Mouse (Mus musculus) brain, adult 2 months (tissue): Measurements from ENCODE around the gene Ddx10.
A peak's percentile ranks its signal among the peaks of the same experiment; 100 is the strongest.

Experiments used
- DNase-seq: peaks from one replicate; pipeline ENCODE4 v3.0.0; 2011; ENCODE audit warnings: low read depth, low spot score

The Ddx10 gene

GRCm38 (mm10) chr9:53247953-53248397 is at the start of gene Ddx10:
TSS of gene Ddx10 (minus strand) at chr9:53248053.
- DNase-seq, result peak; percentile 100

GRCm38 (mm10) chr9:53292833-53293232 is 45.0 kb upstream of the Ddx10 start:
- peak; percentile 62 for DNase-seq

- DNase-seq, result no peak
Measured at GRCm38 (mm10) chr9:53290006-53290405, 42.2 kb upstream of the Ddx10 start.

- DNase-seq, result peak; percentile 45
Measured at GRCm38 (mm10) chr9:53286793-53287192, 38.9 kb upstream of the Ddx10 start.

- DNase-seq, result no peak
Measured at GRCm38 (mm10) chr9:53278997-53279396, 31.1 kb upstream of the Ddx10 start.

- no peak for DNase-seq
Measured at GRCm38 (mm10) chr9:53276381-53276780, 28.5 kb upstream of the Ddx10 start.

- no peak for DNase-seq
Measured at GRCm38 (mm10) chr9:53272714-53273113, 24.9 kb upstream of the Ddx10 start.

- no peak for DNase-seq
Measured at GRCm38 (mm10) chr9:53272207-53272606, 24.4 kb upstream of the Ddx10 start.

- no peak for DNase-seq
Measured at GRCm38 (mm10) chr9:53271281-53272022, 23.6 kb upstream of the Ddx10 start.

- DNase-seq, result no peak
Measured at GRCm38 (mm10) chr9:53269466-53269755, 21.6 kb upstream of the Ddx10 start.

- peak; percentile 58 for DNase-seq
Measured at GRCm38 (mm10) chr9:53268731-53269465, 21.0 kb upstream of the Ddx10 start.

- DNase-seq, result no peak
Measured at GRCm38 (mm10) chr9:53268036-53268435, 20.2 kb upstream of the Ddx10 start.

- no peak for DNase-seq
Measured at GRCm38 (mm10) chr9:53265589-53265988, 17.7 kb upstream of the Ddx10 start.

GRCm38 (mm10) chr9:53264387-53264786 is 16.5 kb upstream of the Ddx10 start:
- DNase-seq, result no peak

GRCm38 (mm10) chr9:53258199-53258598 is 10.3 kb upstream of the Ddx10 start:
- DNase-seq, result no peak

- peak; percentile 62 for DNase-seq
Measured at GRCm38 (mm10) chr9:53257772-53258171, 9.9 kb upstream of the Ddx10 start.

- DNase-seq, result peak; percentile 72
Measured at GRCm38 (mm10) chr9:53256690-53257305, 8.9 kb upstream of the Ddx10 start.

GRCm38 (mm10) chr9:53254368-53254767 is 6.5 kb upstream of the Ddx10 start:
- peak; percentile 89 for DNase-seq

- no peak for DNase-seq
Measured at GRCm38 (mm10) chr9:53247516-53247915, 337 bp downstream of the Ddx10 start.

GRCm38 (mm10) chr9:53218181-53218580 is 29.7 kb downstream of the Ddx10 start:
- peak; percentile 76 for DNase-seq

GRCm38 (mm10) chr9:53208283-53208682 is 39.6 kb downstream of the Ddx10 start:
- DNase-seq, result no peak

- no peak for DNase-seq
Measured at GRCm38 (mm10) chr9:53174590-53174989, 73.3 kb downstream of the Ddx10 start.

- peak; percentile 28 for DNase-seq
Measured at GRCm38 (mm10) chr9:53173258-53173657, 74.6 kb downstream of the Ddx10 start.
